In the genomic region with DNA sequence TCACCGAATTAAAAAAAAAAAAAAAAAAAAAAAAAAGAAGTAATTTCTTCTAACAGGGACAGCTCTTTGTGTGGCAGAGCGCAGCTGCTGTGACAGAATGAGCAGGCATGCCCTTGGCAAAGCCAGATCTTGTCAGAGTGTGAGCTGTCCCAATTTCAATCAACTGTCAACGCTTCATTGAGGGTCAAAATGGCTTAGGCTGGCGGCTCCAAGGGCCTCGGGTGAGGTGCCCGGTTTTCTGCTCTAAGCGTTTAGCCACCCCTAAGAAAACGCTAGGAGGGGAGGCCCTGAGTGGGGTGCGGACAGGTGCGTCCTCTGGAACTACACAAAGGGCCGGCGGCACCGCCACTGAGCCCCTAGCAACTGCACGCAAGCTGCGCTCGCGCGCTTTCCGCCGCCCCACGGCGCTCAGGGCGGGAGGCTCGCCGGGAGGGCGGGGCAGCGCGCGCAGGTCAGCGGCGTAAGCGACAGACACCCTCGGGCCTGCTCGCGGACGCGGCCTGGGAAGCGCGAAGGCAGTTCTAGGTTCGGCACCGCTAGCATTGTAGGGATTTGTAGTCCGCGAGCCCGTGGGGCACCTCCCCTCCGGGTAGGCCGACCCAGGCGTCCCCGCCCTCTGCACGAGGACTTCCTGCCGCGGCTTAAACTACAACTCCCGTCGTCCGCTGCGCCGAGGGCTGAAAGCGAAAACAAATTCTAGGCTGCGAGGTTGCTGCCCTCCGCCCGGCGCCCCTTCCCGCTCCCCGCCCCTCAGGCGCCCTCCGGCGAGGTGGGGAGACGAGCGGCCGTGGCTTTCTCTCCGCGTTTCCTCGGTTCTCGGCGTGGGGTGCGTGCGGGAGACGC, we compare ENCODE assay signal across 8 mouse cellular contexts. TPM values are rescaled to one million over a fixed set of nuclear protein-coding genes. Genes with fewer than 3 reads are reported as not detected.
DNase-seq lines count a peak whose midpoint lies in the region; ATAC-seq lines count a peak whose summit lies in the region.

No protein-coding gene starts in this region.

- H3K4me3 ChIP-seq in lung, embryonic 16.5 days (ENCODE audit: low read length): peak overlapping the region; percentile 95

- peak overlapping the region; percentile 98 for H3K27ac ChIP-seq in lung, embryonic 16.5 days (ENCODE audit: low read length)

- H3K4me2 ChIP-seq in lung, embryonic 16.5 days (ENCODE audit: low read depth, low read length): peak overlapping the region; percentile 75

- peak; percentile 96 for DNase-seq in MEL-GATA-1-ER (ENCODE audit: extremely low read depth, low read depth)
- DNase-seq in cerebellum, adult 8-10 months: peak; percentile 97
- peak; percentile 99 for DNase-seq in forelimb bud, embryonic 11.5 days (ENCODE audit: low read depth, low spot score)
- peak; percentile 95 for DNase-seq in layer of hippocampus, adult 9-10 months (ENCODE audit: low spot score)
- peak; percentile 89 for DNase-seq in ovary, postnatal 10 days (ENCODE audit: low spot score)
- peak; percentile 95 to 97 for DNase-seq in thymus, postnatal 10 days (ENCODE audit: low spot score in 2 of 2)

- ATAC-seq in hematopoietic stem cell, adult 5-6 weeks (replicated peaks in 1 of 2; ENCODE audit: insufficient read depth in 1 of 2, low FRiP score in 2 of 2, low TSS enrichment in 1 of 2, low read depth in 1 of 2, poor library complexity in 2 of 2, severe bottlenecking in 2 of 2): peak; percentile 97 to 99
- peak; percentile 99 for ATAC-seq in lung, embryonic 16.5 days (ENCODE audit: low read depth)

- peak overlapping the region; percentile 89 for H3K9ac ChIP-seq in lung, embryonic 16.5 days (ENCODE audit: low read length)

- peaks cover 2% of the 10 kb centered on the region for H3K36me3 ChIP-seq in lung, embryonic 16.5 days (ENCODE audit: control insufficient read depth, insufficient read depth, low read length)

- 0 out of 2 replicates have a peak, but pooled peaks cover 3% of the 10 kb centered on the region for H3K9me3 ChIP-seq in lung, embryonic 16.5 days (ENCODE audit: control insufficient read depth, low read length)

- H3K27me3 ChIP-seq in lung, embryonic 16.5 days (ENCODE audit: control insufficient read depth, insufficient read depth, low read depth, low read length): no peaks in the 10 kb centered on the region

- H3K4me1 ChIP-seq in lung, embryonic 16.5 days (replicated peaks; ENCODE audit: control insufficient read depth, insufficient read depth, low read length): peaks cover 24% of the 10 kb centered on the region

- WGBS in lung, embryonic 16.5 days: under 1% methylated on average over 76 of the region's 77 CpGs

RNA-seq across cellular contexts. Expression of gene Otud4, which starts 0.5 kb away (rescaled TPM):
- total RNA-seq in hematopoietic stem cell, adult 5-6 weeks (2017): 78.3 and 83.3 TPM in 2 replicates
- polyA plus RNA-seq in lung, embryonic 16.5 days (2015; fragmentation: Nextera tagmentation; extraction: Ambion mirVana): 13.4 and 14.3 TPM in 2 replicates

Comparison
In these comparisons a context has a peak if more than half of its experiments do, and no peak if none do; other contexts are left out.
1. Peak in every context shown above with its lines: DNase-seq, ATAC-seq, H3K4me3 ChIP-seq and H3K27ac ChIP-seq.